Mouse (Mus musculus): ENCODE results near the gene Malsu1. TPM values are rescaled to one million over a fixed set of nuclear protein-coding genes. Genes with fewer than 3 reads are reported as not detected.

The Malsu1 gene
- polyA plus RNA-seq, 1 experiment from 2014 or later, result 54.5 TPM

GRCm38 (mm10) chr6:49106746-49107500, 33.3 kb downstream of the Malsu1 start:
- Histone ChIP-seq H3K27me3 (ENCODE audit: insufficient read depth, low read length) (no peaks in the 10 kb centered on the region), H3K4me1 (ENCODE audit: insufficient read depth) (no peaks in the 10 kb centered on the region), H3K4me3 (ENCODE audit: low read depth, low read length) (no peak overlapping the region), H3K9me3 (ENCODE audit: low read length) (no peaks in the 10 kb centered on the region), H3K9ac (replicated peaks) (no peak overlapping the region), H3K4me2 (ENCODE audit: low read depth, low read length) (no peak overlapping the region), H3K36me3 (replicated peaks; ENCODE audit: insufficient read depth, low read length) (peaks cover 41% of the 10 kb centered on the region), H3K27ac (ENCODE audit: low read depth) (no peak overlapping the region)
- no peak for TF ChIP-seq CTCF (IDR thresholded peaks at IDR 0.05; ENCODE audit: low read depth)
- TF ChIP-seq EP300 (IDR thresholded peaks at IDR 0.05; ENCODE audit: low read depth), result no peak
- 76% methylated on average over 15 of the region's 15 CpGs for WGBS (ENCODE audit: insufficient replicate concordance)
- ATAC-seq (no peak), DNase-seq (no peak)

DNA sequence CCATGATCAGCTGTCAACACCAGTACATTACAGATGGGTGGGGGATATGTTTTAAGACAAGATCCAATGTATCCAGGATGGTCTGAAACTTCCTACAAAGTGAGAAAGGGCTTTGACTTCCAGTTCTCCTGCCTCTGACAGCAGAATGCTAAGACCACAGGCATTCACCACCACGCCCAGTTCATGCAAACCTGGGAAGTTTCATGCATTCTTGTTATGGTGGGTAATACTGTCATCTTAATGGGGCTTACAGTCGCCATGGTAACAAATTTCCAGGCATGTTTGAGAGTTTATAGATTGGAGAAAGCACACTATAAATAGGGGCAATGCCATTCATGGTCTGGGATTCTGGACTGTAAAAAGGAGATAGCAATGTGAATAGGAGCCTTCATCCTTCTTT, 35.6 kb downstream of the Malsu1 start:
- Histone ChIP-seq H3K4me3 (ENCODE audit: low read depth, low read length) (no peak overlapping the region), H3K4me1 (ENCODE audit: insufficient read depth) (no peaks in the 10 kb centered on the region), H3K36me3 (replicated peaks; ENCODE audit: insufficient read depth, low read length) (peaks cover 31% of the 10 kb centered on the region), H3K9ac (replicated peaks) (no peak overlapping the region), H3K27ac (ENCODE audit: low read depth) (no peak overlapping the region), H3K4me2 (ENCODE audit: low read depth, low read length) (no peak overlapping the region), H3K9me3 (ENCODE audit: low read length) (no peaks in the 10 kb centered on the region), H3K27me3 (ENCODE audit: insufficient read depth, low read length) (no peaks in the 10 kb centered on the region)
- ATAC-seq, result no peak
- 72% methylated on average over 2 of the region's 2 CpGs for WGBS (ENCODE audit: insufficient replicate concordance)
- TF ChIP-seq EP300 (IDR thresholded peaks at IDR 0.05; ENCODE audit: low read depth) (no peak), CTCF (IDR thresholded peaks at IDR 0.05; ENCODE audit: low read depth) (no peak)
- DNase-seq, result no peak

DNA sequence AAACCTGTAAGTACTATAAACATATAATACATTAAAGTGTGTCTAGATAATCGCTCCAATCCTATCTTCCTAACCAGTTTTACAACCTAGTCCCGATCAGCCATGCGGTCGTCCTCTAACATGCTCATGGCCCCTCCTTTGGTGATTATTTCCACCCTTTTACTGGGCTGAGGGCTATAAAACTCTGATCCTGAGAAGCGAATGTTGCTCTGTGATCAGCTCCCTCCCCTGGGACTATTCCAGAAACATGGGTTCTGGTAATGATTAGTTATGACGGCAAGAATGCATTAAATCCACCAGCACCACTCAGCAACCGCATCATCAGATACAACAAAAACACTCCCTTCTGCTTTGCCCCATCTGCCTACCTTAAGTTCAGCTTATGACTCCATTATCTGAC, 40.3 kb downstream of the Malsu1 start:
- Histone ChIP-seq H3K36me3 (replicated peaks; ENCODE audit: insufficient read depth, low read length) (peaks cover 21% of the 10 kb centered on the region), H3K27ac (ENCODE audit: low read depth) (no peak overlapping the region), H3K27me3 (ENCODE audit: insufficient read depth, low read length) (no peaks in the 10 kb centered on the region), H3K4me2 (ENCODE audit: low read depth, low read length) (no peak overlapping the region), H3K4me3 (ENCODE audit: low read depth, low read length) (no peak overlapping the region), H3K9ac (replicated peaks) (no peak overlapping the region), H3K9me3 (ENCODE audit: low read length) (no peaks in the 10 kb centered on the region), H3K4me1 (ENCODE audit: insufficient read depth) (no peaks in the 10 kb centered on the region)
- TF ChIP-seq CTCF (IDR thresholded peaks at IDR 0.05; ENCODE audit: low read depth) (no peak), EP300 (IDR thresholded peaks at IDR 0.05; ENCODE audit: low read depth) (no peak)
- ATAC-seq, result no peak
- no peak for DNase-seq
- WGBS (ENCODE audit: insufficient replicate concordance), result 86% methylated on average over 7 of the region's 7 CpGs

- ATAC-seq, result no peak
- no peaks in the 10 kb centered on the region for H3K9me3 ChIP-seq (ENCODE audit: low read length)
- peaks cover 18% of the 10 kb centered on the region for H3K36me3 ChIP-seq (replicated peaks; ENCODE audit: insufficient read depth, low read length)
- DNase-seq, result no peak
- H3K27me3 ChIP-seq (ENCODE audit: insufficient read depth, low read length), result no peaks in the 10 kb centered on the region
- WGBS (ENCODE audit: insufficient replicate concordance), result 86% methylated on average over 6 of the region's 6 CpGs
- no peak overlapping the region for H3K4me2 ChIP-seq (ENCODE audit: low read depth, low read length)
- no peak overlapping the region for H3K27ac ChIP-seq (ENCODE audit: low read depth)
- H3K4me1 ChIP-seq (ENCODE audit: insufficient read depth), result no peaks in the 10 kb centered on the region
- H3K9ac ChIP-seq (replicated peaks), result no peak overlapping the region
- no peak overlapping the region for H3K4me3 ChIP-seq (ENCODE audit: low read depth, low read length)
- TF ChIP-seq CTCF (IDR thresholded peaks at IDR 0.05; ENCODE audit: low read depth), result no peak
- TF ChIP-seq EP300 (IDR thresholded peaks at IDR 0.05; ENCODE audit: low read depth), result no peak
Observed at GRCm38 (mm10) chr6:49114457-49114856, 40.9 kb downstream of the Malsu1 start.

DNA sequence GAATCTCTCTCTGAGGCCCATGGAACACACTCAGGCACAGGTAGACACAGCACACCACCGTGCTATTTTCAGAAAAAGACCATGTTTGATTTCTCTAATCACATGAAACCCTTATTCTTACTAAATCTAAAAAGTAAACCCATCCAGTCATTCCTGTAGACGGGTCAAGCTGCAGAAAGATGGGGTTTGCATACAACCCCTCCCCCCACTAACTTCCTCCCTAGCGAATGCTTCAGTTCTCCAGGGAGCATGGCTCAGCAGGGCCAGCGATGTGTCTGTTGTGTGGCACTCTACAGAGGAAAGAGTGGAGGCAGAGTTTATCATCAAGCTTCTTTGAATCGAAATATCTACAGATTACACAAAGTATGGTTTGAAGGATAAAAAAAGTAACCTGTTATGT, 42.0 kb downstream of the Malsu1 start:
- no peaks in the 10 kb centered on the region for H3K4me1 ChIP-seq (ENCODE audit: insufficient read depth)
- DNase-seq (no peak), ATAC-seq (no peak)
- no peak overlapping the region for H3K27ac ChIP-seq (ENCODE audit: low read depth)
- TF ChIP-seq CTCF (IDR thresholded peaks at IDR 0.05; ENCODE audit: low read depth) (no peak), EP300 (IDR thresholded peaks at IDR 0.05; ENCODE audit: low read depth) (no peak)
- H3K9me3 ChIP-seq (ENCODE audit: low read length), result no peaks in the 10 kb centered on the region
- H3K9ac ChIP-seq (replicated peaks), result no peak overlapping the region
- no peaks in the 10 kb centered on the region for H3K27me3 ChIP-seq (ENCODE audit: insufficient read depth, low read length)
- no peak overlapping the region for H3K4me3 ChIP-seq (ENCODE audit: low read depth, low read length)
- H3K4me2 ChIP-seq (ENCODE audit: low read depth, low read length), result no peak overlapping the region
- H3K36me3 ChIP-seq (replicated peaks; ENCODE audit: insufficient read depth, low read length), result peaks cover 14% of the 10 kb centered on the region
- 67% methylated on average over 5 of the region's 5 CpGs for WGBS (ENCODE audit: insufficient replicate concordance)

GRCm38 (mm10) chr6:49116241-49116640, 42.6 kb downstream of the Malsu1 start:
- Histone ChIP-seq H3K27ac (ENCODE audit: low read depth) (no peak overlapping the region), H3K9ac (replicated peaks) (no peak overlapping the region), H3K9me3 (ENCODE audit: low read length) (no peaks in the 10 kb centered on the region), H3K27me3 (ENCODE audit: insufficient read depth, low read length) (no peaks in the 10 kb centered on the region), H3K4me2 (ENCODE audit: low read depth, low read length) (no peak overlapping the region), H3K4me3 (ENCODE audit: low read depth, low read length) (no peak overlapping the region), H3K36me3 (replicated peaks; ENCODE audit: insufficient read depth, low read length) (peaks cover 14% of the 10 kb centered on the region), H3K4me1 (ENCODE audit: insufficient read depth) (no peaks in the 10 kb centered on the region)
- TF ChIP-seq CTCF (IDR thresholded peaks at IDR 0.05; ENCODE audit: low read depth) (no peak), EP300 (IDR thresholded peaks at IDR 0.05; ENCODE audit: low read depth) (no peak)
- ATAC-seq, result no peak
- 80% methylated on average over 8 of the region's 8 CpGs for WGBS (ENCODE audit: insufficient replicate concordance)
- DNase-seq, result no peak
